Mouse (Mus musculus) CH12.LX (cell line): ENCODE measurements around the gene Ankrd63.

ENCODE experiments used
- CHD2 ChIP-seq: IDR thresholded peaks from 2 replicates; pipeline ENCODE4 v1.6.1; 2011; ENCODE audit warnings: low read length, improper control_type of control experiment
- CTCF ChIP-seq, 2 experiments: IDR thresholded peaks in 1 of 2; conservative IDR thresholded peaks in 1 of 2; 2 replicates each; pipeline ENCODE4 v1.5.1; 2011 to 2012; ENCODE audit warnings: low read depth in 2 of 2, low read length in 2 of 2, improper control_type of control experiment in 1 of 2, inconsistent platforms in 1 of 2, mild to moderate bottlenecking in 1 of 2, moderate library complexity in 1 of 2

- TF ChIP-seq CTCF (conservative IDR thresholded peaks at IDR 0.05 in 1 of 2, IDR thresholded peaks at IDR 0.05 in 1 of 2; ENCODE audit: low read depth in 2 of 2, low read length in 2 of 2) (no peak), CHD2 (peak; percentile 48; the same call in 1 of the 2 replicates)
Measured at GRCm38 (mm10) chr2:118728337-118728736, 24.6 kb upstream of the Ankrd63 start, which contains the start of gene Plcb2.
